Mouse (Mus musculus) c-Kit-positive CD71-positive TER-119-positive erythroid progenitor cells, embryonic 14.5 days (primary cell): ENCODE results near the gene Trim38.

Source experiments
- DNase-seq: peaks from one replicate; pipeline ENCODE4 v3.0.0-alpha.2; 2013; ENCODE audit warnings: low spot score

Gene Trim38

DNA sequence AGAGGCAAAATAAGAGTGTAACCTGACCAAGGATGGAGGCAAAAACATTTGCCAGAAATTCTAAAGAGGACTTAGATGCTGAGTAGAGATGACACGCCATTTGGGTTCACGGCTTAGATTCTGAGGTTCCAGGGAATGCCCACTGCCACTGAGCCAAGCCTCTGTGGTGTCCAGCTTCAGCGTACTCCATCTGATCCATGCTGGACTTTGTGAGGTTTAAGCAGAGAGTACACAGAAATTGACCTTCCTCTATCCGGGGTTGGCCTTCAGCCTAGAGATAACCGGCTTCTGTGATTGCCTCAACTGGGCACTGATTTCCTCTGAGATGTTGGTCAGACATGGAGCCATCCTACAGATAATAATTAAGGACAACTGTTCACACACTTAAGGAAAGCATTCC, 66.9 kb downstream of the Trim38 start:
- DNase-seq, result no peak

DNA sequence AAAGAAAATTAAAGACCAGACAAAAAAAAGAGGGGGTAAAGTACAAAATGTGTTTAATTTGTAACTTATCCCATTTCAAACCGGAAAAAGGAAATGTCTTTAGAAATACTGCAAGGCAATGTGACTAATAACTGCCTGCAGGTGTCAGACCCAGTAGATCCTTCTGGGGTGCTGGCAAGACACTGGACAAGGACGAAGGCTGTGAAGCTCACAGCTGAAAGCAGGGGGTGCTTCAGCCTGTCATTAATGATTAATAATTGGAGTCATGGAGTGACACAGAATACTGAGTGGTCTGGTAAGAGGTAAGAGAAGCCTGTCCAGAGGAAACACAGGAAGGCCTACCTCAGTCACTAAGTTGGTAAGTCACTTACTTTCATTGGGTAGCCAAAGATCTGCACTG, 69.6 kb downstream of the Trim38 start, which contains the start of gene Slc17a3:
TSS of gene Slc17a3 (plus strand) at position 127 of the 400 bp plus-strand sequence.
- DNase-seq, result no peak
